Mouse (Mus musculus): Measurements from ENCODE around the gene Gemin5. TPM values are rescaled to one million over a fixed set of nuclear protein-coding genes. Genes with fewer than 3 reads are reported as not detected.
A peak's percentile ranks its signal among the peaks of the same experiment; 100 is the strongest.

Gene Gemin5
- total and polyA plus RNA-seq, 3 experiments: 19.6 to 43.9 (median 26.3) TPM

- H3K4me3 ChIP-seq (ENCODE audit: low read depth, low read length): no peak overlapping the region
- peaks cover 3% of the 10 kb centered on the region; the same call in 1 of the 2 replicates for H3K4me1 ChIP-seq (ENCODE audit: insufficient read depth, low read depth, low read length)
- no peaks in the 10 kb centered on the region for H3K9me3 ChIP-seq (replicated peaks)
- peak; percentile 28; the same call in 1 of the 2 replicates for ATAC-seq (ENCODE audit: extremely low read depth, insufficient number of reproducible peaks, low FRiP score, poor library complexity, severe bottlenecking)
- H3K27me3 ChIP-seq (ENCODE audit: insufficient read depth, low read length): no peaks in the 10 kb centered on the region
- TF ChIP-seq POLR2AphosphoS5 (IDR thresholded peaks at IDR 0.05; ENCODE audit: insufficient replicate concordance, low read depth, low read length) (no peak), CTCF (IDR thresholded peaks at IDR 0.05; ENCODE audit: low read depth, low read length) (peak; percentile 92)
- H3K36me3 ChIP-seq (replicated peaks): peaks cover 62% of the 10 kb centered on the region
- DNase-seq (ENCODE audit: low spot score): peak; percentile 39
Observed at GRCm38 (mm10) chr11:58179563-58179962, 11.2 kb upstream of the Gemin5 start.

GRCm38 (mm10) chr11:58171459-58172091 is 3.2 kb upstream of the Gemin5 start, which contains the start of gene Mrpl22:
Gene Mrpl22, plus strand, starts transcription at chr11:58171661.
- H3K4me3 ChIP-seq (ENCODE audit: low read depth, low read length): peak within 1 kb of the TSS; percentile 89
- TF ChIP-seq POLR2AphosphoS5 (IDR thresholded peaks at IDR 0.05; ENCODE audit: insufficient replicate concordance, low read depth, low read length) (no peak), GATA2 (IDR thresholded peaks at IDR 0.05; ENCODE audit: borderline replicate concordance, low read depth, low read length) (no peak), CTCF (IDR thresholded peaks at IDR 0.05; ENCODE audit: low read depth, low read length) (no peak), TAL1 (conservative IDR thresholded peaks at IDR 0.05; ENCODE audit: low read depth, low read length) (no peak), GATA1 (IDR thresholded peaks at IDR 0.05; ENCODE audit: borderline replicate concordance, low read length) (no peak)
- ATAC-seq (ENCODE audit: extremely low read depth, insufficient number of reproducible peaks, low FRiP score, poor library complexity, severe bottlenecking): peak; percentile 64
- peak; percentile 77 for DNase-seq (ENCODE audit: low spot score)
- no peaks in the 10 kb centered on the region for H3K27me3 ChIP-seq (ENCODE audit: insufficient read depth, low read length)
- H3K9me3 ChIP-seq (replicated peaks): no peaks in the 10 kb centered on the region
- H3K36me3 ChIP-seq (replicated peaks): peaks cover 42% of the 10 kb centered on the region
- H3K4me1 ChIP-seq (ENCODE audit: insufficient read depth, low read depth, low read length): peaks cover 30% of the 10 kb centered on the region

GRCm38 (mm10) chr11:58169666-58170065 is 1.3 kb upstream of the Gemin5 start:
- Histone ChIP-seq H3K27me3 (ENCODE audit: insufficient read depth, low read length) (no peaks in the 10 kb centered on the region), H3K4me1 (ENCODE audit: insufficient read depth, low read depth, low read length) (peaks cover 30% of the 10 kb centered on the region), H3K36me3 (replicated peaks) (peaks cover 42% of the 10 kb centered on the region), H3K9me3 (replicated peaks) (peaks cover 2% of the 10 kb centered on the region; the same call in 1 of the 2 replicates), H3K4me3 (ENCODE audit: low read depth, low read length) (no peak overlapping the region)
- TF ChIP-seq POLR2AphosphoS5 (IDR thresholded peaks at IDR 0.05; ENCODE audit: insufficient replicate concordance, low read depth, low read length) (no peak), TAL1 (conservative IDR thresholded peaks at IDR 0.05; ENCODE audit: low read depth, low read length) (no peak)
- DNase-seq (ENCODE audit: low spot score): no peak
- ATAC-seq (ENCODE audit: extremely low read depth, insufficient number of reproducible peaks, low FRiP score, poor library complexity, severe bottlenecking): no peak

DNA sequence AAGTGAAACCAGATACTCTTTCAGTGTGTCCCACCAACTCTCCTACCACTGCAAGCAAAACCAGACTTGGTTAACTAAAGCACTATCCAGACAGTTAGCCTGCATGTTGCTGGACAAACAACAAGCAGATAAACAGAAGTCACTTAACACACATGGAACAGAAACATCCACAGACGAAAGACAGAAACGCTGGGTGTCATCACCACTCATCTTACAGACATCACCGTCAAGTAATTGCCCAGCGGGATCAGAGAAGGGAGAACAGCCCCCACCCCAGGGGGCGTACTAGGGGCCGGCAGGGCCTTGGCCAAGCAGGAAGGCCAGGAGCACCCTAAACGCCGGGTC is 545 bp downstream of the Gemin5 start:
- no peak for DNase-seq (ENCODE audit: low spot score)
- TF ChIP-seq POLR2AphosphoS5 (IDR thresholded peaks at IDR 0.05; ENCODE audit: insufficient replicate concordance, low read depth, low read length) (no peak), GATA2 (IDR thresholded peaks at IDR 0.05; ENCODE audit: borderline replicate concordance, low read depth, low read length) (no peak), TAL1 (conservative IDR thresholded peaks at IDR 0.05; ENCODE audit: low read depth, low read length) (no peak), CTCF (IDR thresholded peaks at IDR 0.05; ENCODE audit: low read depth, low read length) (no peak), GATA1 (IDR thresholded peaks at IDR 0.05; ENCODE audit: borderline replicate concordance, low read length) (no peak)
- no peak; the same call in 1 of the 2 replicates for ATAC-seq (ENCODE audit: extremely low read depth, insufficient number of reproducible peaks, low FRiP score, poor library complexity, severe bottlenecking)
- H3K27me3 ChIP-seq (ENCODE audit: insufficient read depth, low read length): no peaks in the 10 kb centered on the region
- H3K4me3 ChIP-seq (ENCODE audit: low read depth, low read length): peak overlapping the region; percentile 99
- H3K9me3 ChIP-seq (replicated peaks): peaks cover 2% of the 10 kb centered on the region; the same call in 1 of the 2 replicates
- H3K4me1 ChIP-seq (ENCODE audit: insufficient read depth, low read depth, low read length): peaks cover 21% of the 10 kb centered on the region
- H3K36me3 ChIP-seq (replicated peaks): peaks cover 42% of the 10 kb centered on the region

- ATAC-seq (ENCODE audit: extremely low read depth, insufficient number of reproducible peaks, low FRiP score, poor library complexity, severe bottlenecking) (no peak), DNase-seq (ENCODE audit: low spot score) (no peak)
- H3K4me3 ChIP-seq (ENCODE audit: low read depth, low read length): no peak overlapping the region
- TF ChIP-seq GATA2 (IDR thresholded peaks at IDR 0.05; ENCODE audit: borderline replicate concordance, low read depth, low read length): no peak
- no peak for TF ChIP-seq GATA1 (IDR thresholded peaks at IDR 0.05; ENCODE audit: borderline replicate concordance, low read length)
- TF ChIP-seq POLR2AphosphoS5 (IDR thresholded peaks at IDR 0.05; ENCODE audit: insufficient replicate concordance, low read depth, low read length): no peak
- no peak for TF ChIP-seq TAL1 (conservative IDR thresholded peaks at IDR 0.05; ENCODE audit: low read depth, low read length)
- H3K9me3 ChIP-seq (replicated peaks): peaks cover 2% of the 10 kb centered on the region; the same call in 1 of the 2 replicates
- no peaks in the 10 kb centered on the region for H3K27me3 ChIP-seq (ENCODE audit: insufficient read depth, low read length)
- peaks cover 68% of the 10 kb centered on the region for H3K36me3 ChIP-seq (replicated peaks)
- peaks cover 12% of the 10 kb centered on the region for H3K4me1 ChIP-seq (ENCODE audit: insufficient read depth, low read depth, low read length)
Observed at GRCm38 (mm10) chr11:58165072-58165471, 3.3 kb downstream of the Gemin5 start.

DNA sequence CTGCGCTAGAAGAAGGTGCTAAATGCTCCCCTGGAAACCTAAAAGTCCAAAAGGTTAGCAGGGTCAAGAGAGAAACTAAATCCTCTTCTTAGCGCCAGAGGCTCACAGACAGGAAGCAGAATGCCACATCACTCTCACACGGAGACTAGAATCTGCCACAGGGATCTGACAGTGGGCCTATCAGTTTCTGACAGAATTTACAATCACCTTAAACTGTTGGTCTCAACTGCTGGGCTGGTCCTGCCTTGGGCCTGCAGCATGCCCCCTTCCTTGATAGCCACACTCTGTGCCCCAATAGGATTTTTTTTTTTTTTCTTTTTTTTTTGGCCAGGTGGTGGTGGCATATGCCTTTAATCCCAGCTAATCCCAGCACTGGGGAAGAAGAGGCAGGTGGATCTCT is 11.5 kb downstream of the Gemin5 start:
- no peak for TF ChIP-seq GATA2 (IDR thresholded peaks at IDR 0.05; ENCODE audit: borderline replicate concordance, low read depth, low read length)
- TF ChIP-seq GATA1 (IDR thresholded peaks at IDR 0.05; ENCODE audit: borderline replicate concordance, low read length): no peak
- Histone ChIP-seq H3K27me3 (ENCODE audit: insufficient read depth, low read length) (no peaks in the 10 kb centered on the region), H3K9me3 (replicated peaks) (no peaks in the 10 kb centered on the region), H3K36me3 (replicated peaks) (peaks cover 94% of the 10 kb centered on the region), H3K4me1 (ENCODE audit: insufficient read depth, low read depth, low read length) (no peaks in the 10 kb centered on the region), H3K4me3 (ENCODE audit: low read depth, low read length) (no peak overlapping the region)
- DNase-seq (ENCODE audit: low spot score): no peak
- ATAC-seq (ENCODE audit: extremely low read depth, insufficient number of reproducible peaks, low FRiP score, poor library complexity, severe bottlenecking): no peak

DNA sequence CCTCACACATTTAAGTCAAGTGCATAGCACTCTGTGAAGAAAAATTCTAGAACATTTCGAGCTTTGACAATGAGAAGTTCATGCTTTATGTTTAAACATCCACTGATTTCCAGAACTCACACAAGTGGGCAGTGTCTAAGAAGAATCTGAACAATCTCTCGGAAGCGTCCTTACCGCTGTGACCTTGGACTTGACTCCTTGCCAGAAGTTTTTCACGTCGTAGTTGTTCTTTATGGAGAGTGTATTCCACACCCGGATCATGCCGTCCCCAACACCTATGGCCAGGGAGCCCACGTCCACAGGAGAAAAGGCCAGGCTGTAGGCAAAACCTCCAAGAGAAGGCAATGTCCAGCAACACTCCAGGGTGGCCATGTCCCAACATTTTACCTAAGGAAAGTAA is 12.9 kb downstream of the Gemin5 start:
- DNase-seq (ENCODE audit: low spot score) (no peak), ATAC-seq (ENCODE audit: extremely low read depth, insufficient number of reproducible peaks, low FRiP score, poor library complexity, severe bottlenecking) (no peak)
- Histone ChIP-seq H3K4me1 (ENCODE audit: insufficient read depth, low read depth, low read length) (no peaks in the 10 kb centered on the region), H3K36me3 (replicated peaks) (peaks cover 94% of the 10 kb centered on the region), H3K9me3 (replicated peaks) (no peaks in the 10 kb centered on the region), H3K27me3 (ENCODE audit: insufficient read depth, low read length) (no peaks in the 10 kb centered on the region), H3K4me3 (ENCODE audit: low read depth, low read length) (no peak overlapping the region)
- no peak for TF ChIP-seq TAL1 (conservative IDR thresholded peaks at IDR 0.05; ENCODE audit: low read depth, low read length)
- no peak for TF ChIP-seq CTCF (IDR thresholded peaks at IDR 0.05; ENCODE audit: low read depth, low read length)
- no peak for TF ChIP-seq POLR2AphosphoS5 (IDR thresholded peaks at IDR 0.05; ENCODE audit: insufficient replicate concordance, low read depth, low read length)
- TF ChIP-seq GATA2 (IDR thresholded peaks at IDR 0.05; ENCODE audit: borderline replicate concordance, low read depth, low read length): no peak
- no peak for TF ChIP-seq GATA1 (IDR thresholded peaks at IDR 0.05; ENCODE audit: borderline replicate concordance, low read length)

Data from G1E (cell line).